Mouse (Mus musculus): ENCODE measurements around the gene Zfp282. TPM values are rescaled to one million over a fixed set of nuclear protein-coding genes. Genes with fewer than 3 reads are reported as not detected.
A peak's percentile ranks its signal among the peaks of the same experiment; 100 is the strongest.

The Zfp282 gene
- polyA plus RNA-seq, 1 experiment from 2014 or later, result 23.1 TPM

GRCm38 (mm10) chr6:47943021-47943691 is 66.2 kb downstream of the Zfp282 start:
- Histone ChIP-seq H3K4me2 (peak overlapping the region; percentile 82), H3K9me3 (no peaks in the 10 kb centered on the region), H3K27me3 (no peaks in the 10 kb centered on the region), H3K36me3 (peaks cover 17% of the 10 kb centered on the region), H3K4me3 (peak overlapping the region; percentile 52), H3K27ac (peak overlapping the region; percentile 73), H3K9ac (peak overlapping the region; percentile 87), H3K4me1 (peaks cover 13% of the 10 kb centered on the region; the same call in 1 of the 2 replicates)
- ATAC-seq (ENCODE audit: insufficient number of reproducible peaks, insufficient read depth, low FRiP score, low TSS enrichment, low read depth), result peak; percentile 72
- 10% methylated on average over 64 of the region's 64 CpGs for WGBS

- no peak for ATAC-seq (ENCODE audit: insufficient number of reproducible peaks, insufficient read depth, low FRiP score, low TSS enrichment, low read depth)
- H3K4me1 ChIP-seq, result peaks cover 13% of the 10 kb centered on the region; the same call in 1 of the 2 replicates
- no peaks in the 10 kb centered on the region for H3K9me3 ChIP-seq
- 72% methylated on average over 3 of the region's 3 CpGs for WGBS
- peak overlapping the region; percentile 82 for H3K4me2 ChIP-seq
- H3K27me3 ChIP-seq, result no peaks in the 10 kb centered on the region
- peaks cover 17% of the 10 kb centered on the region for H3K36me3 ChIP-seq
- H3K27ac ChIP-seq, result peak overlapping the region; percentile 73; the same call in 1 of the 2 replicates
- H3K4me3 ChIP-seq, result peak overlapping the region; percentile 52
- peak overlapping the region; percentile 87 for H3K9ac ChIP-seq
These were observed 66.7 kb downstream of the Zfp282 start for GRCm38 (mm10) chr6:47943721-47944120.

DNA sequence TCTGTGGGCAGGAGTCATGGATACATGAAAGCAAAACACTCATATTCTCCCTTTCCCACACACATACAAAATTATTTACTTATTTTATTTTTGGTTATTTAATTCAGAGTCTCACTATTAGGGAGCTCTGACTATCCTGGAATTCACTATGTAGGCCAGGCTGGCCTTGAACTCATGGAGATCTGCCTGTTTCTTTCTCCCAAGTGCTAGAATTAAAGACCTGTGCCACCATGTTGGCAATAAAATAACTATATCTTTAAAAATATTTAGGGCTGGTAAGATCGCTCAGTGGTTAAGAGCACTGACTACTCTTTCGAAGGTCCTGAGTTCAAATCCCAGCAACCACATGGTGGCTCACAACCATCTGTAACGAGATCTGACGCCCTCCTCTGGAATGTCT is 70.4 kb downstream of the Zfp282 start:
- Histone ChIP-seq H3K4me3 (no peak overlapping the region), H3K4me1 (peaks cover 12% of the 10 kb centered on the region; the same call in 1 of the 2 replicates), H3K4me2 (no peak overlapping the region), H3K9ac (no peak overlapping the region), H3K27ac (no peak overlapping the region), H3K9me3 (no peaks in the 10 kb centered on the region), H3K27me3 (no peaks in the 10 kb centered on the region), H3K36me3 (peaks cover 28% of the 10 kb centered on the region)
- no peak for ATAC-seq (ENCODE audit: insufficient number of reproducible peaks, insufficient read depth, low FRiP score, low TSS enrichment, low read depth)
- WGBS, result 91% methylated on average over 4 of the region's 4 CpGs

GRCm38 (mm10) chr6:47953191-47953726 is 76.3 kb downstream of the Zfp282 start, which contains the start of gene Zfp956:
Gene Zfp956, plus strand, starts transcription at chr6:47953390.
- H3K27ac ChIP-seq, result peak within 1 kb of the TSS; percentile 78
- H3K4me2 ChIP-seq, result peak within 1 kb of the TSS; percentile 79
- peak within 1 kb of the TSS; percentile 83 for H3K9ac ChIP-seq
- H3K9me3 ChIP-seq, result no peaks in the 10 kb centered on the region
- no peaks in the 10 kb centered on the region for H3K27me3 ChIP-seq
- H3K4me1 ChIP-seq, result peaks cover 14% of the 10 kb centered on the region
- WGBS, result under 1% methylated on average over 31 of the region's 31 CpGs
- peak; percentile 98 for ATAC-seq (ENCODE audit: insufficient number of reproducible peaks, insufficient read depth, low FRiP score, low TSS enrichment, low read depth)
- peak within 1 kb of the TSS; percentile 73 for H3K4me3 ChIP-seq
- peaks cover 37% of the 10 kb centered on the region for H3K36me3 ChIP-seq

- Histone ChIP-seq H3K36me3 (peaks cover 47% of the 10 kb centered on the region), H3K27ac (no peak overlapping the region), H3K4me3 (peak overlapping the region; percentile 73), H3K4me1 (peaks cover 14% of the 10 kb centered on the region), H3K4me2 (peak overlapping the region; percentile 79), H3K9me3 (no peaks in the 10 kb centered on the region), H3K9ac (peak overlapping the region; percentile 83), H3K27me3 (no peaks in the 10 kb centered on the region)
- WGBS, result 90% methylated on average over 3 of the region's 3 CpGs
- no peak for ATAC-seq (ENCODE audit: insufficient number of reproducible peaks, insufficient read depth, low FRiP score, low TSS enrichment, low read depth)
These were observed 77.4 kb downstream of the Zfp282 start for GRCm38 (mm10) chr6:47954425-47954824.

DNA sequence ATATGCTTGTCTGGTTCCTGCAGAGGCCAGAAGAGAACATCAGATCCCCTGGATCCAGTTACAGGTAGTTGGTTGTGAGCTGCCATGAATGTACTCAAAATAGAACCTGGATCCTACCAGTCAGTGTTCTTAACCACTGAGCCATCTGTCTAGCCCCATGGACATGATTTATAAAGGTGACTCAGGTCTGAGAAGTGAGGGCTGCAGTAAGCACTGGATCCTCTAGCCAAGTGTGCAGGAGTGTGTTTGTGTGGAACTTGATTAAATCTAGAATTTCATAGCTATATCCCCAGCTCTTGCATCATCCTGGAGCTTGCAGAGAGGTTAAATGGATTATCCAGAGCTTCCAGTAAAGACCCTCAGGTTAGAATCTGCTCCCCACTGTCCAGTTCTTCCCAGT is 80.8 kb downstream of the Zfp282 start:
- H3K9me3 ChIP-seq, result no peaks in the 10 kb centered on the region
- no peak for ATAC-seq (ENCODE audit: insufficient number of reproducible peaks, insufficient read depth, low FRiP score, low TSS enrichment, low read depth)
- no peaks in the 10 kb centered on the region for H3K27me3 ChIP-seq
- peaks cover 66% of the 10 kb centered on the region for H3K36me3 ChIP-seq
- no peak overlapping the region for H3K9ac ChIP-seq
- H3K4me2 ChIP-seq, result no peak overlapping the region
- H3K4me3 ChIP-seq, result no peak overlapping the region
- no peak overlapping the region for H3K27ac ChIP-seq
- peaks cover 14% of the 10 kb centered on the region for H3K4me1 ChIP-seq

Other genes starting within 250 kb of the Zfp282 start
- gene Pdia4, start 63.8 kb upstream of the Zfp282 start, polyA plus RNA-seq (2015; fragmentation: Nextera tagmentation; extraction: Ambion mirVana), result 274 and 286 TPM in 2 replicates
- 5.7 and 6.0 TPM in 2 replicates for gene Zfp786, start 46.3 kb upstream of the Zfp282 start, polyA plus RNA-seq (2015; fragmentation: Nextera tagmentation; extraction: Ambion mirVana)
- gene Zfp398, start 41.5 kb upstream of the Zfp282 start, polyA plus RNA-seq (2015; fragmentation: Nextera tagmentation; extraction: Ambion mirVana), result 14.1 and 14.8 TPM in 2 replicates
- gene Zfp212, start 43.3 kb downstream of the Zfp282 start, polyA plus RNA-seq (2015; fragmentation: Nextera tagmentation; extraction: Ambion mirVana), result 23.2 and 24.0 TPM in 2 replicates
- 14.4 and 15.3 TPM in 2 replicates for gene Zfp956, start 76.2 kb downstream of the Zfp282 start, polyA plus RNA-seq (2015; fragmentation: Nextera tagmentation; extraction: Ambion mirVana)
- gene Zfp777, start 171.7 kb downstream of the Zfp282 start, polyA plus RNA-seq (2015; fragmentation: Nextera tagmentation; extraction: Ambion mirVana), result 8.4 and 8.7 TPM in 2 replicates
- 23.5 and 27.1 TPM in 2 replicates for gene Zfp746, start 209.4 kb downstream of the Zfp282 start, polyA plus RNA-seq (2015; fragmentation: Nextera tagmentation; extraction: Ambion mirVana)

Data from embryonic facial prominence, embryonic 13.5 days (tissue).